Mouse (Mus musculus) lung, postnatal 14 days (tissue): ENCODE results near the gene Ctdspl.

Experiments used
- DNase-seq: peaks from one replicate; pipeline ENCODE4 v3.0.0; 2021

The Ctdspl gene

DNA sequence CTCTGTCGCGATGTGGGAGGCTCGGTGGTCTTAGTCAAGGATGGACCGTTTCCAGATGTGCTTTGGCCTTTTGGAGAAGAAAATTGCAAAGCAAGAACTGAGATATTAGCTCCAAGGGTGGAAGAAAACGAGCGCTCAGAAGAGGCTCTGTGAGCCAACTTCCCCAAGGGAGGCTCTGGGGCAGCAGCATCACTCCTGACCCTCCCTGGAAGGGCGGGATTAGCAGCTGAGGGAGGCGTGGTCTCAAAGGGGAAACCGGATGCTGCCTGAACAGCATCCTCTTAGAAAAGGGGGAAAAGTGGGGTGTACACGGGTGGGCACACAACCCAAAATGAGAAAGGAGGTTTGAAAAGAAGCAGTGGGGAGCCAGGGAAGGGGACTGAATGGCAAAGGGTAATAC, 23.8 kb downstream of the Ctdspl start:
- no peak for DNase-seq

DNA sequence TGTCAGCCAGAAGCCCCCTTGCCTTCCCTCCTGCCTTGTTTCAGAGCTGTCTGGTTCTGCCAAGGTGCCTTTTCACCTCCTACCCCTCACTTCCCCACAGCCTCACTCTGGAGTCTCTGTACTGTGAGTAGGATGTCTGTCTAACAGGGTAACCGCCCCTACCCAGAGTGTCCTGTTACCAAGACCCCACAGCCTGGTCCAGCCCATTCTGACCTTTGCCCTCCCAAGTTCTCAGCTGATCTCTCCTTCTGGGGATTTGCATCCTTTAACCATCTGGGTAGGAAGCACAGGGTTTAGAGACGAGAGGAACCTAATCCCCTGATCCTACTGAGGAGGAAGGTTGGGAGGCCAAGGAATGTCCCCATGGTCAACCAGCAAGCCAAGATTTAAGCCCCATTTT, 24.5 kb downstream of the Ctdspl start:
- no peak for DNase-seq

DNA sequence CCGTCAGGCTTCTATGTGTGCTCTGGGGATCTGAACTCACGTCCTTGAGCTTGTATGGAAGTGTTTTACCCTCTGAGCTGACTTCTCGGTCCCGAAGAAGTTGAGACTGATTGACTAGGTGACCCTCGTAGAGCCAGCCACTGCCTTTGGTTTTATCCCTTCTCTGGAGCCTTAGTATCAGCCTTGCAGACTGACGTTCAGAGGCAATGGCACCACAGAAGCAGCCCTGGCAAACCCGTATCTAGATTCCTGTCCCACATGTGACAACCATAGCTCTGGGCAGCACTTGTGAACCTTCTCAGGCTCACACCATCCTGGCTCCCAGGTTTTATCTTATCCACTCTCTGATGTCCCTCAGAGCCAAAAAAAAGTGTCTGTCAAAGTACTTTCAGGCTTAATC, 25.1 kb downstream of the Ctdspl start:
- DNase-seq: no peak

GRCm38 (mm10) chr9:118952180-118952579, 25.9 kb downstream of the Ctdspl start:
- DNase-seq: peak; percentile 55

DNA sequence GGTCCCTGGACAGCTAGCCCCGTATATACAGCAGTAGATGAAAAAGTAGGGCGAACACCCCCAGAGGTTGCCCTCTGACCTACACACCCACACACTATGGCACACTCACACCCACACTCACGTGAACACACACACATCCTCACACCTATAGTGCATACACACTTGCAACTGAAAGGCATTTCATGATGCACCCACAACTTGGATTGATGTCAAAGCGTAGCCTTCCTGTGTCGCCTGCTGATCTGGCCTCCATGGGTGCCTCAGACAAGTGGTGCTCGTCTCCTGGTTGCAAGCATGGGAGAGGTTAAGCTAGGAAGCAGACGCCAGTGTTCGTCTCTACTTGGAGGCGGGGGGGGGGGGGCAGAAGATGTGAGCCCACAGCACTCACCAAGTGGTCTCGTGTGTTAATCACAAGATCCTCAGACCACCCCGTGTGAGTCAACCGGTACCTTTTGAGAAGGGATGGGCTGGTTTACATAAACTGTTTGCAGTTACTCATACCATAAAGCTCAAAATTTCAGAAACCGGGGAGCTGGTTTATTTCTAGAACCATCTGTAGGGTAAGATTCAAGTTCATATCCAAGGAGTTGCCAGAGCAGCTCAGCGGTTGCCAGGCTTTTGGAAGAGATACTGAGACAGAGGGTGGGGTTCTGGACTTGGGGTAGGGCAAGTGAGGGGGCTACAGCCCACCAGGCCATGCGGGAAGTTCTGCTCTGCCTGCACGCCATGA, 27.4 kb downstream of the Ctdspl start:
- DNase-seq: no peak

DNA sequence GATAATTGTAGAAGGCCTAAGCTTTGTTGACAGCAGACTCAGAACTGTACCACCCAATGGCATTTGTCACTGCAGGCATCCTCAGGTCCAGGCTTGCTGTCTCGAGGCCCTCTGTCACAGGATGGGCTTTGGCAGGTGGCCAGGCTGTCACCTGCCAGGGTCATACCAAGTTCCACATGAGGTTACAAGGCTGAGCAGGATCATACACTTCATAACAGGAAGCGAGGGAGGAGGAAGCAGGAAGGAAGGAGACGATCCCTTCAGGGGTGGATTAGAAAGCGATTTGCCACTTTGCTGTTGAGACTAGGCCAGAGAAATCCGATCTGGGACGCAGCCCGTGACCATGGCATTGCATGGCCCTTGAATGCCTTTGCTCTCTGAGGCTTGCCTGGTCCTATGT, 32.5 kb downstream of the Ctdspl start:
- DNase-seq: no peak

GRCm38 (mm10) chr9:118960415-118961091, 34.3 kb downstream of the Ctdspl start:
- peak; percentile 72 for DNase-seq

- DNase-seq: no peak
Observed at GRCm38 (mm10) chr9:118963149-118963548, 36.9 kb downstream of the Ctdspl start.

- DNase-seq: no peak
Observed at GRCm38 (mm10) chr9:118964263-118965034, 38.2 kb downstream of the Ctdspl start.

- DNase-seq: no peak
Observed at GRCm38 (mm10) chr9:118969810-118970209, 43.6 kb downstream of the Ctdspl start.

DNA sequence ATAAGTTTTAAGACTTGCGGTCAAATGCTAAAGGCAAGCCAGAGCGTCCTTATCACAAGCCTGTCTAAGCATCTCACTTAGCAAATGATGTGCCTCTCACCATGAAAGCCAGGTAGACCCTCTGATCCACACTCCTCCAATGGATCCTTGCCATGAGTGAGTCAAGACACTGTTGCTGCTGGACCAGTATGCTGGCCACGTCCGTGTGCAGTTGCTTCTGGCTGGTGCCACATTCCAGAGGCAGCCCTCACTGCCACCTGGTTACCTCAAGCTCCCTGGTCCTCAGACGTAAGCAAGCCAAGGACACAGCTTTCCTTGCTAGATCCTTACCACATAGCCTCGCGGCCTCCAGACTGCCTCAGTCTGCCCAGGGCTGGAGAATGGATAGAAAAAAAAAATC, 46.8 kb downstream of the Ctdspl start:
- DNase-seq: no peak

GRCm38 (mm10) chr9:118973566-118973965, 47.3 kb downstream of the Ctdspl start:
- DNase-seq: no peak

GRCm38 (mm10) chr9:118974148-118974547, 47.9 kb downstream of the Ctdspl start:
- DNase-seq: no peak

- DNase-seq: no peak
Observed at GRCm38 (mm10) chr9:118975211-118975671, 49.0 kb downstream of the Ctdspl start.

- DNase-seq: no peak
Observed at GRCm38 (mm10) chr9:118975758-118976157, 49.5 kb downstream of the Ctdspl start.

DNA sequence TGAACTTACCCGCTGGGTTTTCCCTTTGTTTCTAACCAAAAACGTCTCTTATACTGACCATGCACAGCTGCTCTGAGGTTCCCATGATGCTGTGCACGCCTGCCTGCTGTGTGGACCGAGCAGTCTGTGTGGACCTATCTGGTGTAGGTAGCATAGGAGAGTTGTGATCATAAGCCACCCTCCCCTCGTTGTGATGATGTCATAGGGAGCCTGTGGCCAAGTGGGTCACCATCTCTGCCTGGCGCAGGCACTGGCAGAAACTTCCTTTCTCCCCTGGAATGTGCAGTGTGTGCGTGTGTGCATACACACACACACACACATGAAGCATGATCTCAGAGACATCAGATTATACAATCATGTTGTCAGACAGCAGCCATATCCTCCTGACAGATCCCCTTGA, 50.3 kb downstream of the Ctdspl start:
- no peak for DNase-seq

GRCm38 (mm10) chr9:118977425-118977824, 51.2 kb downstream of the Ctdspl start:
- no peak for DNase-seq

- DNase-seq: no peak
Observed at GRCm38 (mm10) chr9:118980411-118980823, 54.2 kb downstream of the Ctdspl start.

DNA sequence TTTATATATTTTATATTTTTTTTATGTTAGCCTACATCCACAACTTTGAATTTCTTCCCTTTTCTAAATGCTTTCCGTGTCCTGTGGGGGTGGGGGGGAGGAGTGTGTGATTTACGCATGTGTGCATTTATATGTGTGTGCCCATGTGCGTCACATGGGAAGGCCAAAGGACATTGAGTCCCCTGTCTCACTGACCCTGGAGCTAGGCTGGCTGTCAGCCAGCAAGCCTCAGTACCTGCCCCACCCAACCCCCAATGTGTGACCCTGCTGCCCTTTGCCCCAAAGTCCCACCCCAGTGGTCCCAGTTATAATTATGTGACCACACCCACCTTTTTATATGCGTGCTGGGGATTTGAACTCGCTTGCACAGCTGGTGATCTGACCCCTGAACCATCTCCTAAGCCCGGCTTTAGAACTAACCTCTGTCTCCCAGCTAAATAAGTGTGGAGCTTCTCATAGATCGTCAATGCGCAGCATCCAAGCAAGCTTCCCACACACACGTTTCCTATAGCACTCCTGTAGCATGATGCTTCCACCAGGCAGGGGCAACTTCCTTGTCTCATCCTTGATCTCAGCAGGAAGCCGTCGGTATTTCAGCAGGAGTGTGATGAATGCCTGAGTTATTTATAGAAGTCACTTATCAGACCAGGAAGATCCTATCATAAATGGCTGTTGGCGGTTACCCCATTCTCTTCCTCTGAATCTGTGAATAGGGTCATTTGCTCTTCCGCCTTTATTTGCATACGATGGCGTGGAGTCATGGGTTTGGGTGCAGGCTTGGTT, 58.6 kb downstream of the Ctdspl start:
- DNase-seq: no peak

- no peak for DNase-seq
Observed at GRCm38 (mm10) chr9:118986286-118986685, 60.0 kb downstream of the Ctdspl start.

DNA sequence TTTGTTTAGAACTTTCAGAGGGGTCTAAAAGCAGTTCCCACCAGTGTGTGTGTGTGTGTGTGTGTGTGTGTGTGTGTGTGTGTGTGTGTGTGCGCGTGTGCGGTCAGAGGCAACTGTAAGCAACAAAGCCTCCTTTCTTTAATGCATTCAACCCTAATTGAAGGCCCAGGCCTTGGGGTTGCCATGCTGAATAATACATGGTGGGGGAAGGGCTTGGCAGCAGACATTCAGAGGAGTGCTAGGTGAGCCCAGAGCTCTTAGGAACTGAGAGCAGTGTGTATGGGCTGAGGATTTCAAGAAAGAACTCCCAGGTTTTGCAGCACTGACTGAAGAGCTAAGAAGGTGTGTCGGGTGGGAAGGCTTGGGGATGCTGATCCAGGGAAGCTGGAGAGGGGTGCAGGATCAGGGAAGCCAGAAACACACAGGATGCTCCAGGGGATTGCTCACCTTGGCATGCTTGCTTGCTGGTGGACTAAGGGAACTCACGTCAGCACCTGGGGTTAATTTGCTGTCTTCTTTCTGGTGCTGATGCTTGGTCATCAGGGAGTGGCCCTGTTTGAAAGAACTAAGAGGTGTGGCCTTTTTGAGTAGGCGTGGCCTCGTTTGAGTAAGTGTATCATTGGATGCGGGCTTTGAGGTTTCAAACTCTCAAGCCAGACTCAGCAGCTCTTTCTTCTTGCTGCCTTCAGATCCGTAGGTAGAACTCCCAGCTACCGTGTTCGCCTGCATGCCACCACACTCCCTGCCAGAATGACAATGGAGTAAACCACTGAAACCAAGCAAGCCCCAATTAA, 62.7 kb downstream of the Ctdspl start:
- no peak for DNase-seq

GRCm38 (mm10) chr9:118990490-118990889, 64.2 kb downstream of the Ctdspl start:
- no peak for DNase-seq
